Mouse (Mus musculus): Measurements from ENCODE around the gene Bnip1. TPM values are rescaled to one million over a fixed set of nuclear protein-coding genes. Genes with fewer than 3 reads are reported as not detected.

The Bnip1 gene
- total RNA-seq, 2 experiments from 2014 or later = 39.1 to 42.9 TPM

GRCm38 (mm10) chr17:26792096-26792495 is 11.2 kb downstream of the Bnip1 start:
- DNase-seq = no peak
- intact Hi-C loops (cut with DNase I) = loop anchor here (5.0 kb wide), 1 partner anchor 95 kb away; no protein-coding TSS in a partner anchor

DNA sequence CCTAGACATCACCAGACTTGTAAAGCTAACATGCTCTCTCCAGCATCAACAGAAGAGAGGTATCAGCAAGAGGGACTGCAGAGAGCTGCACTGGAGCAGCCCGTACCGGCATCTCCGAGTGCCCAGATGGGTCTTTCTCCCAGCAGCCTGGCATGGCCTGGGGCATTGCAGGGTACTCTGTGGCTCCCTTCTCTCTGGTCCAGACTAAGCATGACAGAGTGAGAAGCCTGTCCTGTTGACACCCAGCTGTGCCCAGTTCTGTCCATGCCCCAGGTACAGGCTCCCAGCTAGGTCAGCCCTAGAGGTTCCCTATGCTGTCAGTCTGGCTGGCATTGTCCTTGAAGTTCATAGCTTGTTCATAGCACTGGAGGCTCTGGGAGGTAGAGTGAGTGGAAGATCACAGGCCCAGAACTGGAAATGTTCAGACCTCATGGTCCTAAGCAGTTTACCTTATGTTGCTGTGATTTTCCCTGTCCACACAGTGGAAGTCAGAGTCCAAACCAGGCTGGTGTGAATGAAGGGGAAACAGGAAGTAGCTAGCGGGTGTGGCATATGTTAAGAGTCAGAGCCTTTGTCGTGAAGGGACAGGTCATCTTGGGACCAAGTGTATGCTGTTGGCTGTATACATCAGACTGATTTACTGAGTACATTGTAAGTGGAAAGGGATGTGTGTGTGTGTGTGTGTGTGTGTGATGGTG is 12.4 kb downstream of the Bnip1 start:
- DNase-seq = no peak
- intact Hi-C loops (cut with DNase I) = loop anchor here (5.0 kb wide), 1 partner anchor 94 kb away; no protein-coding TSS in a partner anchor

DNA sequence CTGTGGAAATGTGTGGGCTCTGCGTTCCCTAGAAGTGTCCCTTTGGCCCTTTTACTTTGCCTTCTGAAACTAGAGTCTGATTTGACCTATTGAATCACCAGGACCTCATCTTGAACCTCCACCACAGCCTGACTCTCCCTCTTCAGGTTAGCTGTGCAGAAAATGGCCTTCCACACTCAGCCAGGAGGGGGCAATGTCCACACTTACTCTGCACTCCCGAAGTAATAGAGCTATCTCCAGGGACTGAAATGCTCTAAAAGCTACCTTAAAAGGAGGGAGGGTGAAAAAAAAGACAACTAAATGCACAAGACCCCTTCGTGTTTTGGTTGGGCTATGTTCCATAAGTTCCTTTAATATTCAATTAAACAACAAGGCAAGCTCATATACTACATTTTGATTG is 13.9 kb downstream of the Bnip1 start:
- DNase-seq = peak; percentile 56
- intact Hi-C loops (cut with DNase I) = loop anchor here (5.0 kb wide), 1 partner anchor 93 kb away; no protein-coding TSS in a partner anchor

- intact Hi-C loops (cut with DNase I) = no loop called here
- DNase-seq = no peak
These were observed 14.5 kb downstream of the Bnip1 start for GRCm38 (mm10) chr17:26795386-26795785.

- intact Hi-C loops (cut with DNase I) = no loop called here
- DNase-seq = no peak
These were observed 16.7 kb downstream of the Bnip1 start for GRCm38 (mm10) chr17:26797379-26798128.

- no peak for DNase-seq
- intact Hi-C loops (cut with DNase I) = no loop called here
These were observed 22.0 kb downstream of the Bnip1 start for GRCm38 (mm10) chr17:26802886-26803285.

- intact Hi-C loops (cut with DNase I) = no loop called here
These were observed 31.7 kb downstream of the Bnip1 start for GRCm38 (mm10) chr17:26812607-26813006.

GRCm38 (mm10) chr17:26813497-26813896 is 32.6 kb downstream of the Bnip1 start:
- no peak for DNase-seq
- intact Hi-C loops (cut with DNase I) = no loop called here

More at GRCm38 (mm10) chr17:26812607-26813006, 31.7 kb downstream of the Bnip1 start:
- DNase-seq = no peak

DNA sequence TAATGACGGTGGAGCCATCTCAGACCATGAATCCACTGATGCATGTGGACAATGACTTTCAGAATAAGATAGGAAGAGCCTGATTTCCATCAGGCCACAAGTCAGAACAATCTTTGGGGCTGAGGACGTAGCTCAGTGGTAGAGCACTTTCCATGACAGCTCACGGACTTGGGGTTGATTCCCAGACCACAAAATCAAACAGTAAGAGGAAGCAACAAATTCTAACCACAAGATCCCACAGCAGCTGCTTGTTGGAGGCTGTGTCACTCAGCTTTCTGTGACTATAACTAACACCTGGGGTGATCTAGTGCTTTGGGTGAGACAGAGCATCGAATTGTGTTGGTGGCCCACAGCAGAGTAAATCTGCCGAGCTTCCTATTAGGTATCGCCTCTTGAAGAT is 35.9 kb downstream of the Bnip1 start:
- intact Hi-C loops (cut with DNase I) = no loop called here
- DNase-seq = no peak

DNA sequence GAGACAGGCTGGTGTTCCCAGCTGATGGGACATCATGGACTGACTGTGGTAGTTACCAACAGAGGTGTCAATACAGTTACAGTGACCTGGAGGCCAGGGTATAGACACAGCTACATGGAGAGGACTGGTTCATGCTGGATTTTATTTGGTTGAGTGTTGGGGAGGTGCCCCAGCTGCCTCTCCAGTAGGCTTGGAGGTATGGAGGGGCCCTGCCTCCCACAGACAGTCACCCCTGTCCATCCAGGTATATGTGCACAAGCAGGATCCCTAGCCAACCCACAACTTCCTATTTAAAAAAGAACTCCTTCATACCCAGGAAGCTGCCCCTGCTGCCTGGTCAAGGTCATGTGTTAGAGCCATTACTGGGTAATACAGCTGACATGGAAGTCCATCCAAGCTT is 36.9 kb downstream of the Bnip1 start:
- intact Hi-C loops (cut with DNase I) = no loop called here
- no peak for DNase-seq

- intact Hi-C loops (cut with DNase I) = no loop called here
- DNase-seq = no peak
These were observed 45.3 kb downstream of the Bnip1 start for GRCm38 (mm10) chr17:26826131-26826530.

- DNase-seq = no peak
- intact Hi-C loops (cut with DNase I) = no loop called here
These were observed 52.9 kb downstream of the Bnip1 start for GRCm38 (mm10) chr17:26833806-26834205.

DNA sequence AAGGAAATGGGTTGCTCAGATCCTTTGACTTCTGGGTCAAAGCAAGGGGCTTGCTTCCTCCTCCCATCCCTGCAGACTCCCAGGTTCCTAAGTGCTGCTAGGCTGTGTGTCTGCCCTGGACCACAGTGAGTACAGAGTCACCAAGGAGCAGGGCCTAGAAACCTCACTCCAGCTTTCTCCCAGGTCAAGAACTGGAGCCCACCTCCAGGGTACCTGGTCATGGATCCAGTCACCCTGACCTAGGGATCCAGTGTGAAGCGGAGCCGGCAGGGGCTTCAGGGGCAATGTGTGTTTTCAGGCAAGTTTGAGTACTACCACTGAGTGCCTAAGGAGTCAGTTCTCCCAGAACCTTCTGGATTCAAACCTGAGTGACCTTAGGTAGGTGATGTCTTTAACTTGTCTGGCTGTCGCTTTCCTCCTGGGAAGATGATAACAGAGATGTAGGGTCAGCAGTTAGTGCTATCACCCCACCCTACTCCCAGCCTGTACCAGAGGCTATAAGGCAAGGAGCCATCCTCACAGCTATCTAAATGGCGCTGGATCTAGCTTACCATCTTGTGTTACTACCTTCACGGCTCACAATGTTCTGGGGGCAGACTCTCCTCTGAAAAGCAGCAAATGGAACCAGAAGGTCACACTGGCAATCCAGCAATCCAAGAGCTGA is 53.6 kb downstream of the Bnip1 start:
- no peak for DNase-seq
- intact Hi-C loops (cut with DNase I) = no loop called here

- intact Hi-C loops (cut with DNase I) = no loop called here
- DNase-seq = no peak
These were observed 54.3 kb downstream of the Bnip1 start for GRCm38 (mm10) chr17:26834966-26835755.

DNA sequence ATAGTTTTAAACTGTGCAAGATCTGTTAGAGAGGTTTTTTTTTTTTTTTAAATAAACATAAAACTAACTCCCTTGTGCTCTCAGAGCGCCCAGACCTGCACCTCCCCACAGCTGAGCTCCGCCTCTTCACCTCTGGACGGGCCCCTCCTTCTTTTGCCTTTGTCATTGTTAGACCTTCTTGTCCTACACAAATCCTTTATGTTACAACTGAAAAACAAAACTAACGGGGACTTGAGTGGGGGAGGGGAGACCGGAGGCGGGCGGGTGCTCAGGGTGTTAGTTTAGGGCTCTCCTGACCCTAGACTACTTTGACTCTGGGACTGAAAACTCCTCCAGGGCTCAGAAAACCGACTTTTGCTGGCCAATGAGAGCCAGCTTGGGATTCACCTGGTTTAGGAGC is 55.1 kb downstream of the Bnip1 start:
- no peak for DNase-seq
- intact Hi-C loops (cut with DNase I) = no loop called here

DNA sequence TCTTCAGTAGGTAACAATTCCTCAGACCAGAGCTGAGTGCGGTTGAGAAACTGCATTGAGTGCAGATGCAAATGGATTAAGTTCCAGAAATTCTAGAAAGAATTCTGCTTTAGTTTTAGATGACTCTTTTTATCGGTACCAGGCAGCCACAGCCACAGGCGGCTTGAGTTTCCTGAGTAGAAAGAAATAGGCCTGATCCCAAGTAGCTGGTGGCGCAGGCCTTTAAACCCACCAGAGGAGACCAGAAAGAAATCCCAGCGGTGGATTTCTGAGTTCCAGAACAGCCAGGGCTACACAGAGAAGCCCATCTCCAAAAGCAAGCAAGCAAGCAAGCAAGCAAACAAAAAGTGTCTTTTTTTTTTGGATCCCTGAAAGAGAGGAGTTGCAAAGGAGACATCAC is 55.5 kb downstream of the Bnip1 start:
- intact Hi-C loops (cut with DNase I) = no loop called here
- no peak for DNase-seq

- no peak for DNase-seq
- intact Hi-C loops (cut with DNase I) = no loop called here
These were observed 56.1 kb downstream of the Bnip1 start for GRCm38 (mm10) chr17:26836786-26837545.

GRCm38 (mm10) chr17:26837546-26837985 is 56.7 kb downstream of the Bnip1 start:
- intact Hi-C loops (cut with DNase I) = no loop called here
- DNase-seq = no peak

DNA sequence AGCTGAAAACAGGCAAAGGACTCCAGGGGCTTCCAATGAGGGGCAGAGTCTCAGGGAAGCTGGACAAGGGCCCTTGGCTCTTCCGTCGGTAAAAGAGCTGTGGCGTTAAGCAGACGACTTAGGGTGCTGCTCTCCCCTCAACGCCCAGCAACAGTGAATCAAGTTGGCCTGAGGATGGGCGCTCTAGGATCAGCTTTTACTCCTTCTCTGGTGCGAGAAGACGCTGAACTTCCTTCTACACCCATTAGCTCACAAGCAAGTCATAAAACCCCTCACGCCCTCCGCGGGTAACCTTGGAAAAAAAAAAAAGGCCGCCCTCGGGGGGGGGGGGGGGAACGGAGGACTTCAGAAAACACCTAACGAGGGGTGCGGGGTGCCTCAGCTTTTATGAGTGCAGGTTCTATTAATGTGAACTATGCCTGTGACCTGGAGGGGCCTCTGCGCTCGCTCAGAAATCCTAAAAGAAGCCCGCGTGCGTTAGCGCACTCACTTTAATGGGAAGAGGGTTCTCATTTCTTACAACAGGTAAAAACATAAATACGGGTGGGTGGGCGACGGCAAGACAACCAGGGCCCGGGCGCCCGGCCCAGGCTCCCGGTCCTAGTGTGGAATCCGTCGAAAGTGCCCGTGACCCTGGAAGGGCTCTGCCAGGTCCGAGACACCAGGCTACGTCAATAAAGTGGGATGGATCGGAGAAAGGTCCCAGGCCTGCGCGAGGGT is 57.5 kb downstream of the Bnip1 start:
- no peak for DNase-seq
- intact Hi-C loops (cut with DNase I) = no loop called here

All from left cerebral cortex, postnatal 4 days (tissue).